Mouse (Mus musculus): ENCODE results near the gene Dctn3.

Dctn3 gene

GRCm38 (mm10) chr4:41759206-41759605 lies 36.2 kb upstream of the Dctn3 start:
- H3K36me3 ChIP-seq (ENCODE audit: insufficient read depth, low read length) = peaks cover 31% of the 10 kb centered on the region
- no peaks in the 10 kb centered on the region for H3K9me3 ChIP-seq (ENCODE audit: low read length)
- peaks cover 75% of the 10 kb centered on the region for H3K4me1 ChIP-seq (replicated peaks; ENCODE audit: low read depth, low read length)
- H3K4me3 ChIP-seq (replicated peaks; ENCODE audit: low read length) = no peak overlapping the region
- H3K27me3 ChIP-seq (ENCODE audit: insufficient read depth, low read length) = no peaks in the 10 kb centered on the region
- no peak for TF ChIP-seq CTCF (conservative IDR thresholded peaks at IDR 0.05; ENCODE audit: low read length)
- TF ChIP-seq NANOG (IDR thresholded peaks at IDR 0.05; ENCODE audit: borderline replicate concordance, low read length) = no peak
- TF ChIP-seq POU5F1 (IDR thresholded peaks at IDR 0.05; ENCODE audit: borderline replicate concordance, low read length) = no peak

- Histone ChIP-seq H3K36me3 (ENCODE audit: insufficient read depth, low read length) (peaks cover 31% of the 10 kb centered on the region), H3K27me3 (ENCODE audit: insufficient read depth, low read length) (no peaks in the 10 kb centered on the region), H3K4me1 (replicated peaks; ENCODE audit: low read depth, low read length) (peaks cover 78% of the 10 kb centered on the region), H3K9me3 (ENCODE audit: low read length) (no peaks in the 10 kb centered on the region), H3K4me3 (replicated peaks; ENCODE audit: low read length) (no peak overlapping the region)
- no peak for TF ChIP-seq CTCF (conservative IDR thresholded peaks at IDR 0.05; ENCODE audit: low read length)
Measured at GRCm38 (mm10) chr4:41758701-41759100, 35.7 kb upstream of the Dctn3 start.

GRCm38 (mm10) chr4:41758021-41758420 lies 35.1 kb upstream of the Dctn3 start:
- peaks cover 31% of the 10 kb centered on the region for H3K36me3 ChIP-seq (ENCODE audit: insufficient read depth, low read length)
- no peaks in the 10 kb centered on the region for H3K9me3 ChIP-seq (ENCODE audit: low read length)
- H3K4me3 ChIP-seq (replicated peaks; ENCODE audit: low read length) = no peak overlapping the region
- peaks cover 78% of the 10 kb centered on the region for H3K4me1 ChIP-seq (replicated peaks; ENCODE audit: low read depth, low read length)
- no peaks in the 10 kb centered on the region for H3K27me3 ChIP-seq (ENCODE audit: insufficient read depth, low read length)
- TF ChIP-seq NANOG (IDR thresholded peaks at IDR 0.05; ENCODE audit: borderline replicate concordance, low read length) (no peak), CTCF (conservative IDR thresholded peaks at IDR 0.05; ENCODE audit: low read length) (no peak), POU5F1 (IDR thresholded peaks at IDR 0.05; ENCODE audit: borderline replicate concordance, low read length) (no peak)

- Histone ChIP-seq H3K36me3 (ENCODE audit: insufficient read depth, low read length) (peaks cover 31% of the 10 kb centered on the region), H3K4me3 (replicated peaks; ENCODE audit: low read length) (no peak overlapping the region; the same call in 1 of the 2 replicates), H3K4me1 (replicated peaks; ENCODE audit: low read depth, low read length) (peaks cover 71% of the 10 kb centered on the region), H3K9me3 (ENCODE audit: low read length) (no peaks in the 10 kb centered on the region), H3K27me3 (ENCODE audit: insufficient read depth, low read length) (no peaks in the 10 kb centered on the region)
- TF ChIP-seq CTCF (conservative IDR thresholded peaks at IDR 0.05; ENCODE audit: low read length) = no peak
- TF ChIP-seq POU5F1 (IDR thresholded peaks at IDR 0.05; ENCODE audit: borderline replicate concordance, low read length) = no peak
- no peak for TF ChIP-seq NANOG (IDR thresholded peaks at IDR 0.05; ENCODE audit: borderline replicate concordance, low read length)
Measured at GRCm38 (mm10) chr4:41757321-41757720, 34.4 kb upstream of the Dctn3 start.

GRCm38 (mm10) chr4:41756440-41756839 lies 33.5 kb upstream of the Dctn3 start:
- Histone ChIP-seq H3K36me3 (ENCODE audit: insufficient read depth, low read length) (peaks cover 31% of the 10 kb centered on the region), H3K27me3 (ENCODE audit: insufficient read depth, low read length) (no peaks in the 10 kb centered on the region), H3K4me1 (replicated peaks; ENCODE audit: low read depth, low read length) (peaks cover 63% of the 10 kb centered on the region), H3K9me3 (ENCODE audit: low read length) (no peaks in the 10 kb centered on the region), H3K4me3 (replicated peaks; ENCODE audit: low read length) (peak overlapping the region; percentile 94)
- no peak for TF ChIP-seq CTCF (conservative IDR thresholded peaks at IDR 0.05; ENCODE audit: low read length)
- TF ChIP-seq NANOG (IDR thresholded peaks at IDR 0.05; ENCODE audit: borderline replicate concordance, low read length) = no peak
- TF ChIP-seq POU5F1 (IDR thresholded peaks at IDR 0.05; ENCODE audit: borderline replicate concordance, low read length) = no peak

GRCm38 (mm10) chr4:41755338-41756305 lies 32.7 kb upstream of the Dctn3 start, which contains the start of gene Sigmar1:
Gene Sigmar1 (minus strand): TSS chr4:41756157.
- H3K4me3 ChIP-seq (replicated peaks; ENCODE audit: low read length) = peak within 1 kb of the TSS; percentile 94
- no peaks in the 10 kb centered on the region; the same call in 1 of the 2 replicates for H3K27me3 ChIP-seq (ENCODE audit: insufficient read depth, low read length)
- TF ChIP-seq CTCF (conservative IDR thresholded peaks at IDR 0.05; ENCODE audit: low read length) = peak; percentile 57
- no peak for TF ChIP-seq NANOG (IDR thresholded peaks at IDR 0.05; ENCODE audit: borderline replicate concordance, low read length)
- TF ChIP-seq POU5F1 (IDR thresholded peaks at IDR 0.05; ENCODE audit: borderline replicate concordance, low read length) = no peak
- no peaks in the 10 kb centered on the region for H3K9me3 ChIP-seq (ENCODE audit: low read length)
- H3K36me3 ChIP-seq (ENCODE audit: insufficient read depth, low read length) = peaks cover 31% of the 10 kb centered on the region
- H3K4me1 ChIP-seq (replicated peaks; ENCODE audit: low read depth, low read length) = peaks cover 54% of the 10 kb centered on the region

- Histone ChIP-seq H3K9me3 (ENCODE audit: low read length) (no peaks in the 10 kb centered on the region), H3K4me3 (replicated peaks; ENCODE audit: low read length) (peak within 1 kb of the TSS; percentile 94), H3K27me3 (ENCODE audit: insufficient read depth, low read length) (peaks cover 2% of the 10 kb centered on the region; the same call in 1 of the 2 replicates), H3K36me3 (ENCODE audit: insufficient read depth, low read length) (peaks cover 31% of the 10 kb centered on the region), H3K4me1 (replicated peaks; ENCODE audit: low read depth, low read length) (peaks cover 49% of the 10 kb centered on the region)
- TF ChIP-seq NANOG (IDR thresholded peaks at IDR 0.05; ENCODE audit: borderline replicate concordance, low read length) (no peak), CTCF (conservative IDR thresholded peaks at IDR 0.05; ENCODE audit: low read length) (no peak), POU5F1 (IDR thresholded peaks at IDR 0.05; ENCODE audit: borderline replicate concordance, low read length) (no peak)
Measured at GRCm38 (mm10) chr4:41754797-41755337, 31.9 kb upstream of the Dctn3 start, which contains the start of gene Galt. Gene Galt (plus strand): TSS chr4:41755228.

- TF ChIP-seq CTCF (conservative IDR thresholded peaks at IDR 0.05; ENCODE audit: low read length) = no peak
- no peak for TF ChIP-seq NANOG (IDR thresholded peaks at IDR 0.05; ENCODE audit: borderline replicate concordance, low read length)
- TF ChIP-seq POU5F1 (IDR thresholded peaks at IDR 0.05; ENCODE audit: borderline replicate concordance, low read length) = no peak
- 0 out of 2 replicates have a peak, but pooled peaks cover 3% of the 10 kb centered on the region for H3K27me3 ChIP-seq (ENCODE audit: insufficient read depth, low read length)
- H3K4me3 ChIP-seq (replicated peaks; ENCODE audit: low read length) = no peak overlapping the region
- H3K9me3 ChIP-seq (ENCODE audit: low read length) = peaks cover 35% of the 10 kb centered on the region
- H3K36me3 ChIP-seq (ENCODE audit: insufficient read depth, low read length) = no peaks in the 10 kb centered on the region
- H3K4me1 ChIP-seq (replicated peaks; ENCODE audit: low read depth, low read length) = peaks cover 12% of the 10 kb centered on the region
Measured at GRCm38 (mm10) chr4:41745021-41745420, 22.1 kb upstream of the Dctn3 start.

All from E14TG2a.4 (cell line).